Mouse (Mus musculus) activated CD4-positive, CD25-positive, alpha-beta regulatory T cell, adult 4 months (primary cell): Measurements from ENCODE around the gene Gpi1. TPM values are rescaled to one million over a fixed set of nuclear protein-coding genes. Genes with fewer than 3 reads are reported as not detected.
"Not testable (repeated sequence)": the region's sequence is repeated elsewhere in the genome, so short reads cannot be mapped to it uniquely, and the experiment has no call there.

ENCODE experiments used
- ATAC-seq: one replicate; pipeline ENCODE4 v1.8.0; 2017
- polyA plus RNA-seq, 2 experiments: library from polyadenylated mRNA; unstranded; fragments of 100-300 nt; shearing (Covaris generic); gene quantifications; one replicate each; pipeline ENCODE4 v1.2.1; 2017

The Gpi1 gene
- polyA plus RNA-seq, 2 experiments from 2014 or later = 354 to 384 TPM

- ATAC-seq = no peak
Observed at GRCm38 (mm10) chr7:34229153-34229552, 983 bp downstream of the Gpi1 start.

- no peak for ATAC-seq
Observed at GRCm38 (mm10) chr7:34228641-34229040, 1.5 kb downstream of the Gpi1 start.

GRCm38 (mm10) chr7:34226846-34227245 lies 3.3 kb downstream of the Gpi1 start:
- no peak for ATAC-seq

GRCm38 (mm10) chr7:34226086-34226485 lies 4.0 kb downstream of the Gpi1 start:
- no peak for ATAC-seq

- ATAC-seq = no peak
Observed at GRCm38 (mm10) chr7:34224308-34224707, 5.8 kb downstream of the Gpi1 start.

GRCm38 (mm10) chr7:34222340-34222739 lies 7.8 kb downstream of the Gpi1 start:
- ATAC-seq = no peak

GRCm38 (mm10) chr7:34221594-34222250 lies 8.4 kb downstream of the Gpi1 start:
- no peak for ATAC-seq

- no peak for ATAC-seq
Observed at GRCm38 (mm10) chr7:34218496-34218895, 11.6 kb downstream of the Gpi1 start.

- no peak for ATAC-seq
Observed at GRCm38 (mm10) chr7:34216474-34216873, 13.7 kb downstream of the Gpi1 start.

- no peak for ATAC-seq
Observed at GRCm38 (mm10) chr7:34215481-34215880, 14.7 kb downstream of the Gpi1 start.

- ATAC-seq = no peak
Observed at GRCm38 (mm10) chr7:34214644-34215043, 15.5 kb downstream of the Gpi1 start.

GRCm38 (mm10) chr7:34213281-34213680 lies 16.9 kb downstream of the Gpi1 start:
- ATAC-seq = no peak

- no peak for ATAC-seq
Observed at GRCm38 (mm10) chr7:34208027-34208745, 21.9 kb downstream of the Gpi1 start.

- ATAC-seq = no peak
Observed at GRCm38 (mm10) chr7:34206331-34206730, 23.8 kb downstream of the Gpi1 start.

- not testable (repeated sequence) for ATAC-seq
Observed at GRCm38 (mm10) chr7:34202147-34202546, 28.0 kb downstream of the Gpi1 start.

GRCm38 (mm10) chr7:34200829-34201228 lies 29.3 kb downstream of the Gpi1 start:
- no peak for ATAC-seq

- peak; percentile 37 for ATAC-seq
Observed at GRCm38 (mm10) chr7:34198346-34198745, 31.8 kb downstream of the Gpi1 start.

GRCm38 (mm10) chr7:34196132-34197128 lies 33.7 kb downstream of the Gpi1 start, which contains the start of gene Pdcd2l:
Gene Pdcd2l, minus strand, starts transcription at chr7:34196661.
- peak; percentile 75 for ATAC-seq

- ATAC-seq = peak; percentile 26
Observed at GRCm38 (mm10) chr7:34195632-34196031, 34.5 kb downstream of the Gpi1 start.

- no peak for ATAC-seq
Observed at GRCm38 (mm10) chr7:34192825-34193224, 37.3 kb downstream of the Gpi1 start.

- ATAC-seq = no peak
Observed at GRCm38 (mm10) chr7:34189376-34189989, 40.7 kb downstream of the Gpi1 start.

GRCm38 (mm10) chr7:34183794-34184193 lies 46.3 kb downstream of the Gpi1 start:
- no peak for ATAC-seq
